Mouse (Mus musculus): ENCODE measurements around the gene Tgm2. TPM values are rescaled to one million over a fixed set of nuclear protein-coding genes. Genes with fewer than 3 reads are reported as not detected.

Gene Tgm2
- total RNA-seq, 2 experiments from 2014 or later, result 6.3 to 11.2 TPM

- DNase-seq (ENCODE audit: extremely low spot score in 1 of 2, low spot score in 1 of 2), result no peak
Measured at GRCm38 (mm10) chr2:158142981-158143380, 3.3 kb downstream of the Tgm2 start.

- DNase-seq (ENCODE audit: extremely low spot score in 1 of 2, low spot score in 1 of 2), result no peak
Measured at GRCm38 (mm10) chr2:158141690-158142440, 4.4 kb downstream of the Tgm2 start.

DNA sequence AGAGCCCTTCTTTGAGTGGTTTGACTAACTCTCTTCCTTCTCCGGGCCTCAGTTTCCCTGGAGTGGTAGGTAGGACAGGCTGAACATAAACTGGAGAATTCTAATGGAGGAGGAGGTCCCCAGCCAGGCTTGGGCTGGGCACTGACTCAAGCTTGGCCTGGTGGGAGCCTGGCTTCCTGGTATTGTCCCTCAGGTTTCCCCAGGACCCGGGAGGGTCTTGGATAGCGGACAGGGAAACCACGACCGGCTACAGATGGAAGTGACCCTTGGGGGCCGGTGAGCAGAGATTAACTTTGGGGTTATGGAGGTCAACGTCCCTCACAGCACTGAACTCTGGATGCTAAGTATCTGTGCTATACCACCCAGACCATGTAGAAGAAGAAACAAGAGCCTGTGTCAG is 5.0 kb downstream of the Tgm2 start:
- DNase-seq (ENCODE audit: extremely low spot score in 1 of 2, low spot score in 1 of 2), result no peak

DNA sequence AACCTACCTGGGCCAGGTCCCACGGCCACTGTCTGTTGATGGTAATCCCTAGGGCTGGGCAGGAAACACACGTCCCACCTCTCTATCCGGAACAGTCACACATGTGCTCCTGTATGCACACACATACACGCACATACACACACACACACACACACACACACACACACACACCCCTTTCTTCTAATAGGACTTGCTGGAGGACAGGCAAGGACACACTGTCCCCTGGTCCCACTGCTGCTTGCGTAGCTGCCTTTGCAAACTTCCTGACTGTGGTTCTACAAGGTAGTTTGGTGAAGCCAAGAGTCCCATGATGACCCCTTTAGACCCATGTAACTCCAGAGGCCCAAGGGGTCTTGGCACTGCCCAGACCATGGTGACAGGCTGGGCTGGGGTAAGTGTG is 5.6 kb downstream of the Tgm2 start:
- no peak for DNase-seq (ENCODE audit: extremely low spot score in 1 of 2, low spot score in 1 of 2)

- DNase-seq (ENCODE audit: extremely low spot score in 1 of 2, low spot score in 1 of 2), result peak in 1 of 2 experiments; percentile 13
Measured at GRCm38 (mm10) chr2:158139628-158140027, 6.6 kb downstream of the Tgm2 start.

DNA sequence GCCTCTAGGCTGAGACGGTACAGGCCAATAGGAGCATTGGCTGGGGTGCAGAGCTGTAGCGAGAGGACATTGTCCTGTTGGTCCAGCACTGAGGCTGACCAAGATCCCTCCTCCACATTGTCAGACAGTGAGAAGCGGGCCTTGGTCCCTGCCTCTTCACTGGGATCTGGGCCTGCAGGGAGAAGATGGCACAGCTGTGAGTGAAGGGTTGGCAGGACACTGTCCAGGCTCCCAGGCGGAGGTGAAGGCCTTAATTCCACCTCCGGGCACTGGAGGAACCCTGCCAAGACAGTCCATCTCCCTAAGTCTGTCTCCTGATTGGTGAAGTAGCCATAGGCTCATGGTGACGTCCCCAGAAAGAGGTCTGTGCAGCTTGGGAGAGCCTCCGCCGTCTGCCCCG is 7.5 kb downstream of the Tgm2 start:
- DNase-seq (ENCODE audit: extremely low spot score in 1 of 2, low spot score in 1 of 2), result no peak

DNA sequence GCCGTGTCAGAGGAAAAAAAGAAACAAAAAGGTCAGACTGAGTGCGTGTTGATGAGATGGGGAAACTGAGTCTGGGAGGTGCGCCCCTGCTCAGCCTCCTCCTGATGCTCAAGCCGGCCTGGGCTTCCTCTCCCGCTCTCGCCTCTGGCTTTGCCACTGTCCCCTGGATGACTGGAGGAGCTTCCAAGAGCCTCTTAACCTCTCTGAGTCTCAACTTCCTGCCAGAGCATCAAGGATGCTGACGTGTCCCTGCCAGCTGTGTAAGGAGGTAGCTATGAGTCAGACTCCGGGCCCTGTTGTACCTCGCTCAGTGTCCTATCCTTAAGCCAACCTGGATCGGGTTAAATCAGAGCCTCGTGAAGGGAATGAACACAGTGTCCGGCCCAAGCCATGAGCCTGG is 8.5 kb downstream of the Tgm2 start:
- no peak for DNase-seq (ENCODE audit: extremely low spot score in 1 of 2, low spot score in 1 of 2)

DNA sequence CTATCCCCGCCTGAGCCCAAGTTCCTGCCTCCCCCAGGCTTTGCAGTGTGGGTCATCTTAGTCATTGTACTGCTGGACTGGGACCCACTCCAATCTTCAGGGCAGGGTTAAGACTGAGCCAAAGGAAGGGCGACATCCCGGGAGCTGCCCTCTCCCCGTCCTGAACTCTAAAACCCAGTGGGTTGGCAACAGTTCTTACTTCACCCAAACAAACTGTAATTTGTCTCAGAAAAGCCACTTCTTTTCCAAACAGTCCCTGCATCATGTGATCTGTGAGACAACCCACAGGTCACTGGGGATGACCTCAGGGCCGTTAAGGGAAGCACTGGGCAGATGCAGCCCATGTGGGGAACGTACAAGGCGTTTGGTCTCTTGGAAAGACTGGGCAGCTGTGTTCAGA is 10.0 kb downstream of the Tgm2 start:
- no peak for DNase-seq (ENCODE audit: extremely low spot score in 1 of 2, low spot score in 1 of 2)

- DNase-seq (ENCODE audit: extremely low spot score in 1 of 2, low spot score in 1 of 2), result no peak
Measured at GRCm38 (mm10) chr2:158133050-158133449, 13.2 kb downstream of the Tgm2 start.

DNA sequence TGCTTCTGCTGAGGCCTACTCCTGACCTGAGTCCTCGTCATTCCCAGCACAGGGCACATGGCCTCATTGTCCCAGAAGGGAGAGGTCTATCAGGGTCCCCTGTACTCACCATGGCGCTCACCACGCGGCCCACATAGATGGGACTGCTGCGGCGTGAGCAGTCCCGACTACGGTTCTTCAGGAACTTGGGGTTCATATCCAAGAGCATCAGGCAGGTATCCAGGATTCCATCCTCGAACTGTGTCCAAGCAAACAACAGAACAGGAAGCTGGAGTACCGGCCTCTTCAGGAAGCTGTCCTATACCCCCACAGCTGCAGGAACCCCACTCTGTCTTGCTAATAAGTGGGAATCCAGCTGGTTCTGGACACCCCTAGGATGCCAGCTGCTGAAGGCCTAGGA is 13.9 kb downstream of the Tgm2 start:
- DNase-seq (ENCODE audit: extremely low spot score in 1 of 2, low spot score in 1 of 2), result no peak

DNA sequence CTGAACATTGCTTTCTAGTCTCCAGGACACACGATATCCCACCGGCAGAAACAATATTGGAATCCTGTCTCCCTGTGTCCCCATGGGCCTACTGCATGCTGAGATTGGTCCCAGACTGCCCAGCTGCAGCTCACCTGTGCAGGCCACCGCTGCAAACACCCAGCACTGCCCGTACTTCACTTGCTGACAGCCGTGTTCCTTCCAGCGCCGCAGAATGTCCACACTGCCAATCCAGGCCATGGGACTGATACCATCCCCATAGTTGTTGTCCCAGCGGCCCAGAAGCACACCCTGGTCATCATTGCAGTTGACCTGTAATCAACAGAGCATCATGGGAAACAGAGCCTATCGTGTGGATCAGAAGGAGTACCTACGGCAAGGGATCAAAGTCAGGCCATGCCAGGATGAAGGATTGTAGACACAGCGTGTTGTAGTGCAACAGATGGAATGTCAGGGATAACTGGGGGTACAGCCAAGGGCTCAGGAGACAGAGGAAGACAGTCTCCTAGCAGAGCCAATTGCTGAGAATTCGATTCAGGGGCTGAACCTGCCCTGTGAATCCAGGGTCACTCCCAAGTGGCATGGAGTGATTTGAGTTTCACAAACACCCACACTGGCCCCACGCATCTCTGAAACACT is 14.9 kb downstream of the Tgm2 start:
- no peak for DNase-seq (ENCODE audit: extremely low spot score in 1 of 2, low spot score in 1 of 2)

DNA sequence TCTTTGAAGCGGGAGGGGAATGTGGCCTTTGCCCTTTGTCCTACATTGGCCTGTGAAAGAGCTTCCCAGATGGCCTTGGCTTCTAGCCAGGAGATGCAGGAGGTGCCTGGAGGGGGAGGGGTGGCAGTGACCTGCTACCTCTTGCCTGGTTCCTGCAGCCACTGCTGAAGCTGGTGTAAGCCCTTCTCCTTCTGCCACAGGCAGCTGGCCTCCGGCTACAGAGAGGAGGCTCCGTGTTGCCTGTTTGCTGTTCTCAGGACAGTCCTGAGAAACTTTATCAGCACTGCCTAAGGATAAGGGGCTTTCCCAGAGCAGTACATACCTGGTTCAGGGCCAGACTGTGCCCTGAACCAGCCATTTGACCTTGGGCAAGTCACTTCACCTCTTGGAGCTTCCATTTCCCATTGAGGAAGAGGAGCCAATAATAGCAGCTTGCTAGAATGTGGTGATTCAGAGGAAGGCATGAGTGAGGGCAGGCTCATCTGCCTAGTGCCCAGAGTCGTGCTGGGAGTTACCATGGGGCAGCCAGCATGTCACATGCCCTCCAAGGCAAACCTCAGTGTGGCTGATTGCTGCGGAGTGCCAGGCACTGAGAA is 15.7 kb downstream of the Tgm2 start:
- DNase-seq (ENCODE audit: extremely low spot score in 1 of 2, low spot score in 1 of 2), result no peak

DNA sequence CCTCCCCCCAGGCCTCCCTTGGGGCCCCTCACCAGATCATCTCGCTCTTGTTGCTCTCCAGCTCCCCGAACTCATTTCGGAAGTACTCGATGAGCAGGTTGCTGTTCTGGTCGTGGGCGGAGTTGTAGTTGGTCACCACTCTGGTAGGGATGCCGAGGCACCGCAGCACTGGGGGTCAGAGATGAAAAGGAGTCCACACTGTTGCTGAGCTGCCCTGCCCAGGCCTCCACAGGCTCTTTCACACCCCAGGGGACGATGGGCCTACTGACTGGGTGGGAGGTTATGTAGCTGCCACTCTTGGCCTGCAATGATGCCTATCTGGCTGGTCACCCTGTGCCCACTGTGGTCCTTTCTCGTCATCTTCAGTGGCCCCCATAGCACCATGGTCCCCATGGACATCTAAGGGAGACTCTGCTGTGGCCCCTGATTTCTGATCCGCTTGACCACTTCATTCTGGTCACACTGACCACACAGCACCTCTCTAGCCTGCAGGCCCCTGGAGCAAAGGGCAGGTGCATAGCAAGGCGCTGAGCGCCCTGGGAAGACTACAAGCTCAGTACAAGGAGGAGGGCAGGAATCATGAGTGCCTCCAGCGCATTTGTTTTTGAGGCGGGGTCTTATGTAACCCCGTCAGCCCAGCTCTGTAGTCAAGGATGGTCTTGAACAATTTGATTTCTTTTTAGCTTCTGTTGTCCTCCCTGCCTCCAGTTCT is 16.8 kb downstream of the Tgm2 start:
- DNase-seq (ENCODE audit: extremely low spot score in 1 of 2, low spot score in 1 of 2), result no peak

DNA sequence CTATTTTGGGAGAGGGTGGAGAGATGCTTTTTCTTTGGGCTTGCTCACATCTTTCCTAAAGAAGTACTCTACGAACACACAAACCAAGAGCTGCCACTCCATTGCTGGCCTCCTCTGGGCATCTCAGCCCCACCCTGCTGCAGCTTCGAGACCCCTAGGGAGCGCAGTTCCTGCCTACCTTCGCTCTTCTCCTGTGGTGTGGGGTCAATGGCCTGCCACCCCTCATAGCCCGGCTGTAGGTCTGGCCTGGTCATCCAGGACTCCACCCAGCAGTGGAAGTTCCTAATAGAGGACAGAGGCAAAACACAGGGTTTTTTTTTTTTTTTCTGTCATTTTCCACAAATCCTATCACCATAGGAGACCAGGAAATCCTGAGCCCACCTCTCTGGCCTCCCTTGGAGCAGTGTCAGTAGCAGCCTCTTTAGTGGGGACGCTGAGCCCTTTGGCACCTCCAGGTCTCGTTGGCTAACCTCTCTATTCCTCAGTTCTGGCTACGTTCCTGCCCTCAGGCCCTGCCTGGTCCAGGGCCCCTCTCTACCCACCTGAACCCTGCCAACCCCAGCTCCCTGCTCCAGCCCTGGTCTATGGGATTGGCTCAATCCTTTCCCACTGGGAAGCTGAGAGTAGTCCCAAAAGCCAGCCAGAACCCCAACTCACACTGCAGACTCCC is 17.6 kb downstream of the Tgm2 start:
- DNase-seq (ENCODE audit: extremely low spot score in 1 of 2, low spot score in 1 of 2), result no peak

GRCm38 (mm10) chr2:158127872-158128271 is 18.4 kb downstream of the Tgm2 start:
- no peak for DNase-seq (ENCODE audit: extremely low spot score in 1 of 2, low spot score in 1 of 2)

DNA sequence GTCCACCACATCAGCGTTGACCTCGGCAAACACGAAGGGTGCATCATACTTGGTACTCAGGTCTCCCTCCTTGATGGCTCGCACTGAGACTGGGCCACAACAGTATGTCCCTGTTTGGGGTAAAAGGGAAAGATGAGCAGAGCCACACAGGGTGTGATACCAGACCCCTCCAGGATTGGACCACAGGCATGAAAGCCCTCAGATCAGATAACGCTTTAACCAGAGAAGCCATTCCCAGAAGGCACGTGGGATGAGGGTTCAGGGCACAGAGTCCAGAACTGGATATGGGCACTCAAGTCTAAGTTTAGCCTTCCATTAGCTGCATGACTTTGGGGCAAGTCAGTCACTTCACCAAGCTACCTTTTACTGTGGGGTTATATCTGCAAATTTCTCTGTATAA is 19.0 kb downstream of the Tgm2 start:
- DNase-seq (ENCODE audit: extremely low spot score in 1 of 2, low spot score in 1 of 2), result no peak

DNA sequence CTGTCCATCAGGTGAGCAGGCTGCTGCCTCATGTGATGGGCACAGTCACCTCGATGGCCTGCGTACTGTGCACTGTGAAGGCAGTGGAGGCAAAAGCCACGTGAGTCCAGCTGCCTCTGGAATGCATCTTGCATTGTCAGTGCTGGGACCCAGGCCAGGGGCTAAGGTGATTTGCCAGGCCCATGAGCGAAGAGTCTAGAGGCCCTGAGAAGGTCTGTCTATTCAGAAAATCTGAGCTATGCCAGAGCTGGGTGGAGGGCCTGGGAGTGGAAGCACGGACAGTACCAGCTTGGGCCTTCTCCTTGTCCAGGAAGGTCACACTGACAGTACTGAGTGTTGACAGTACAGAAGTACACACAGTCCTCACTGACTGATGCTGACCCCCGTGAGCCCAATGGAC is 23.4 kb downstream of the Tgm2 start:
- no peak for DNase-seq (ENCODE audit: extremely low spot score in 1 of 2, low spot score in 1 of 2)

DNA sequence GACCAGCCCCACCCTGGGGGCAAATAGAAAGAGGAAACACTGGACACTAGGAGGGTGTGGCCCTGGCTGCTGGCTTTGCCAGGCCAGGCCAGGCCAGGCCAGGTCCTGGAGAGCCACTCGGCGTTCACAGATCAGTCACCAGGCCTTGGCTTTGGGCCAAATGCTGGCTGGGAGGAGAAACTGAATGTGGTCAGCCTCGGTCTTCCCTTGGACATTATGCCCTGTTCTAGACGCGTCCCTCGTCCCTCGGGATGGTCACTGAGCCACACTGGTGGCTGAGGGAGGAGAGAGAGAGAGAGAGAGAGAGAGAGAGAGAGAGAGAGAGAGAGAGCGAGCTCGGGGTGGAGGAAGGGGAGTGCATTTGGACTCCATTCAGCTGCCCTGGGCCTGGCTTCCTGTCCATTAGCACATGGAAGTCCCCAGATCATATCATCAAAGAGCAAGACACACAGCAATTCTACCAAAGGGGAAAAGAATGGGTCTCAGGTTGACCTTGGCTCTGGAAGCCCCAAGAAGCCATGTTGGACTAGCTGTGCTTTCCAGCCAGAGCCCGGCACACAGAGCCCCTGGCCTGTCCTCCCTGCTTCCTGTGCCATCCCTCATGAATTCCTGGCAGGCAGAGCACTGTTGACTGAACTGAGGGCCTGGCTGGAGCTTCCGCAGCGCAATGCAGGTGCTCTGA is 24.4 kb downstream of the Tgm2 start:
- DNase-seq (ENCODE audit: extremely low spot score in 1 of 2, low spot score in 1 of 2), result no peak

DNA sequence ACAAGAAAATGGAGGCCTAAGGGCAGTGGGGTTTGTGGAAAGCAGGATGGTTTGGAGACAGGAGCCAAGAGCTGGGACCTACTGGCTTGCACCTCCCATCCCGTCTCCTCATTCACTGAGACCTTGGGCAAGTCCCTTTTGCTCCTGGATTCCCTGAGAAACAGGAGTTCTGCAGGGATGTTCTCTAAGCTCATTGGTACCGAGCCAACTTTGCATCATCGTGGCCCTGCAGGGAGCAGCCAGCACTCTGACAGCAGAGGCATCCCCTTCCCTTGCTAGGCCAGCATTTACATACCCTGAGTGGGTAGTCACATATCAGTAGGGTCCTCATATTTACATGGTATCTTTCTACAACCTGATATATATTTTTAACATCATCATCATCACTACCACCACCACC is 25.4 kb downstream of the Tgm2 start:
- no peak for DNase-seq (ENCODE audit: extremely low spot score in 1 of 2, low spot score in 1 of 2)

DNA sequence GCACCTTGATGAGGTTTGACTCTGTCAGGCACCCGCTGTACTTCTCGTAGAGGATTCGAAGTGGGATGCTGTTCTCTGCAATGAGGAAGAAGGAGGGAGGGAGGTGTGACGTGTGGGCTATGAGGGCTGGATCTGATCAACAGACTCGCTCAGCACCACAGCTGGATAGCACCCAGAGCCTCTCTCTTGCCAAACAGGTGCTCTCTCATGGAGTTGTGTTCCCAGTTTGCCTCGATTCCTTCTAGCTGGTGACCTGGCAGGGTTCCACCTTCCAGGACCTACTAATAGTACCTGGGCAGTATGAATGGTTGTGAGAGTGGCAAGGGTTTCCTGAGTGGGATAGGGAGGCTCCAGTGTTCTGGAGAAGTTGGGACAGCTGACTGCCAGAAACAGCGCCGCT is 26.0 kb downstream of the Tgm2 start:
- no peak for DNase-seq (ENCODE audit: extremely low spot score in 1 of 2, low spot score in 1 of 2)

Data from layer of hippocampus, postnatal 25 days (tissue).